Mouse (Mus musculus) forebrain, postnatal 0 days (tissue): ENCODE results near the gene Sec14l1. TPM values are rescaled to one million over a fixed set of nuclear protein-coding genes. Genes with fewer than 3 reads are reported as not detected.

Experiments
- ATAC-seq: fragments of 200-750 bp; cut with Nextera tagmentation; 2 replicates; pipeline ENCODE4 v1.8.0; 2017; ENCODE audit warnings: mild to moderate bottlenecking, moderate library complexity
- DNase-seq: peaks from one replicate; pipeline ENCODE4 v3.0.0-alpha.2; 2015
- H3K27ac ChIP-seq: fragments of 300-500 bp; sonication (generic); 2 replicates; pipeline ENCODE4 v1.5.1; 2014; ENCODE audit warnings: low read depth, mild to moderate bottlenecking, antibody characterized with exemption, low read length, moderate library complexity, mixed read lengths
- H3K27me3 ChIP-seq: fragments of 300-500 bp; sonication (generic); 2 replicates; pipeline ENCODE4 v1.6.1; 2014; ENCODE audit warnings: mild to moderate bottlenecking, low read length, mixed read lengths; ENCODE audit not compliant: insufficient read depth
- H3K36me3 ChIP-seq: fragments of 300-500 bp; sonication (generic); 2 replicates; pipeline ENCODE4 v1.6.1; 2014; ENCODE audit warnings: mild to moderate bottlenecking, moderate library complexity; ENCODE audit not compliant: insufficient read depth
- H3K4me1 ChIP-seq: fragments of 300-500 bp; sonication (generic); 2 replicates; pipeline ENCODE4 v1.6.1; 2014; ENCODE audit warnings: antibody characterized with exemption; ENCODE audit not compliant: insufficient read depth
- H3K4me2 ChIP-seq: fragments of 300-500 bp; sonication (generic); 2 replicates; pipeline ENCODE4 v1.6.1; 2014; ENCODE audit warnings: low read depth, mild to moderate bottlenecking, moderate library complexity
- H3K4me3 ChIP-seq: fragments of 300-500 bp; sonication (generic); 2 replicates; pipeline ENCODE4 v1.5.1; 2014; ENCODE audit warnings: low read depth, low read length, mixed read lengths
- H3K9ac ChIP-seq: fragments of 300-500 bp; sonication (generic); 2 replicates; pipeline ENCODE4 v1.6.1; 2014; ENCODE audit warnings: mild to moderate bottlenecking
- H3K9me3 ChIP-seq: fragments of 300-500 bp; sonication (generic); 2 replicates; pipeline ENCODE4 v1.6.1; 2016; ENCODE audit warnings: low read length
- CTCF ChIP-seq: sonication (generic); IDR thresholded peaks from 2 replicates; pipeline ENCODE4 v1.5.1; 2016; ENCODE audit warnings: antibody characterized with exemption, control low read depth, low read depth
- WGBS: fragments of 180-500 bp; shearing (Covaris S2); extraction: QIAGEN DNeasy Blood & Tissue Kit; methylation state at CpG from one replicate; pipeline ENCODE4 v1.1.7; 2014; 5-methylcytosine and 5-hydroxymethylcytosine counted together
- polyA plus RNA-seq: library from polyadenylated mRNA; unstranded; fragments of >200 nt; fragmentation: Nextera tagmentation; extraction: Ambion mirVana; gene quantifications from 2 replicates; pipeline ENCODE4 v1.2.1, GENCODE M21; 2015
- total RNA-seq: library from RNA; depleted of rRNA; stranded (reverse); fragments of >200 nt; gene quantifications from 2 replicates; pipeline ENCODE4 v1.2.3, GENCODE M21; 2014

Gene Sec14l1
- total and polyA plus RNA-seq, 2 experiments from 2014 or later = 65.1 to 81.3 TPM

DNA sequence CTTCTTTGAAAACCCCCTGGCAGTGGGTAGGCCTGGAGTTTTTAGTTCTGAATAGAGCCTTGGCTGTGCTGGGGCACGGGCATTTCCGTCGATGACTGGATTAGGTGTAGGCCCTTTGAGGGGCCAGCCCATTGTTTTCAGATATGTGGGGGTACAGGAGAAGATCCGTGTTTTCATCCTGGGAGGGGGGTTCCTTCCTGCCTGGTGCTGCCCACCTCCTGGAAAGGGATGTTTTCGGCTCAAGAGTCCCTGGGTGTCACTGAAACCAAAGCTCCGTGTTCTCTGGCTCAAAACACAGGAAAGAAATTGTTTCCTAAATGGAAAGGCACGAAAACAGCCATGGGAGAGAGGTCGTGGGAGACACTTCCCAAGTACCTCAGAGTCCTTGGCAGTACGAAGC is 17.9 kb upstream of the Sec14l1 start:
- no peak overlapping the region for H3K9ac ChIP-seq
- no peak overlapping the region for H3K4me3 ChIP-seq
- H3K36me3 ChIP-seq = no peaks in the 10 kb centered on the region
- 52% methylated on average over 9 of the region's 9 CpGs for WGBS
- ATAC-seq (no peak), DNase-seq (no peak)
- no peak overlapping the region for H3K27ac ChIP-seq
- H3K27me3 ChIP-seq = no peaks in the 10 kb centered on the region
- no peaks in the 10 kb centered on the region for H3K9me3 ChIP-seq
- no peak for TF ChIP-seq CTCF
- H3K4me1 ChIP-seq = no peaks in the 10 kb centered on the region
- no peak overlapping the region for H3K4me2 ChIP-seq

DNA sequence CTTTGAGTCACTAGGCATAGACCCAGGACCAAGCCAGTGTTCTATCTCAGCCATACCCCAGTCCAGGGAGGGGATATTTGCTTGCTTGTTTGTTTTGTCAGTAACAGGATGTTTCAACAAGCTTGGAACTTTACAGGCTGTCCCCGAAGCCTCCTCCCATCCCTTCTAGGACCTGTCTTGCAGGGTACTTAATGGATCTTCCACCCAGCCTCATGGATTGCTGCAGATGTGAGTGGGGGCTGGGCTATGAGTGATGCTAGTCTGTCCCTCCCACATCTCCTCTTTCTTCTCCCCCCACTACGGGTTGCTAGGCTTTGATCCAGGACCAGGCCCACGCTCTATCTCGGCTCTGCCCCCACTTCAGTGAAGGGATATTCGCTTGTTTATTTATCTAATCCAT is 16.8 kb upstream of the Sec14l1 start:
- H3K27me3 ChIP-seq = no peaks in the 10 kb centered on the region
- H3K4me3 ChIP-seq = no peak overlapping the region
- DNase-seq = no peak
- H3K9ac ChIP-seq = no peak overlapping the region
- H3K27ac ChIP-seq = no peak overlapping the region
- no peaks in the 10 kb centered on the region for H3K4me1 ChIP-seq
- H3K36me3 ChIP-seq = no peaks in the 10 kb centered on the region
- no peak overlapping the region for H3K4me2 ChIP-seq
- ATAC-seq = no peak
- no peaks in the 10 kb centered on the region for H3K9me3 ChIP-seq
- 63% methylated on average over 5 of the region's 5 CpGs for WGBS
- TF ChIP-seq CTCF = no peak

DNA sequence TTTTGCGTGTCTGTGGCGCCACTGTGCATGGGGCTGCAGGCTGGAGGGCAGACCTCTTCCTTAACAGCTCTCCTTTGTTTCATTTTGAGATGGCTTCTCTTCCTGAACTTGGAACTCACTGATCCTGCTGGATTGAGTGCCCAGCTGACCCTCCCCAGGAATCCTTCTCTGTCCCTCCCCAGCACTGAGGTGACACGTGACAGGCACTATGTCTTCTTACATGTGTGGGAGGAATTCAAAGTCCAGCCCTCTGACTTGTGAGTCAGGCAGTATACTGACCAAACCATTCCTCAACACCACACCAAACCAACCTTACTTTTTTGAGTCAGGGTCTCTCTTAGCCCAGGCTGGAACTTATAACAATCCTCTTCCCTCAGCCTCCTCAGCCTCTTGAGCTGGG is 16.2 kb upstream of the Sec14l1 start:
- 86% methylated on average over 3 of the region's 3 CpGs for WGBS
- Histone ChIP-seq H3K27ac (no peak overlapping the region), H3K27me3 (no peaks in the 10 kb centered on the region), H3K4me3 (no peak overlapping the region), H3K9ac (no peak overlapping the region), H3K36me3 (no peaks in the 10 kb centered on the region), H3K4me2 (no peak overlapping the region), H3K9me3 (no peaks in the 10 kb centered on the region), H3K4me1 (no peaks in the 10 kb centered on the region)
- DNase-seq = no peak
- ATAC-seq = no peak
- no peak for TF ChIP-seq CTCF

DNA sequence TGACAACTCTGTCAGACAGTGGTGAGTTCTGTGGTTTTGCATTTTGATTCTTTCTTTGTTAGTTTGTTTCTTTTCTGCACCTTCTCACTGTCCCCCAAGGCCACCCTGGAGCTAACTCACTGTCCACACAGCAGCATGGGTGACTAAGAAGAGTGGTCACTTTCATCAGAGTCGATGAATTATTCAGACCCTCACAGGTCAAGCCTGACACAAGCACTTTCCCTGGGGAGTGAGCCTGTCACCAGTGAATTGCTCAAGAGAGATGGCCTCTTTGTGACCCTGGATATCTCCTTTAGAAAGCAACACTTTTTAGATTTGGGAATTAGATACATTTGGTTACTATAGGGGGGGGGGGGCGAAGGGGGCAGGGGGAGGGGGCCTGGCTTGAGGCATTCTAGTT is 15.6 kb upstream of the Sec14l1 start:
- ATAC-seq (no peak), DNase-seq (no peak)
- Histone ChIP-seq H3K27me3 (no peaks in the 10 kb centered on the region), H3K9me3 (no peaks in the 10 kb centered on the region), H3K4me3 (no peak overlapping the region), H3K4me2 (no peak overlapping the region), H3K36me3 (no peaks in the 10 kb centered on the region), H3K27ac (no peak overlapping the region), H3K9ac (no peak overlapping the region), H3K4me1 (no peaks in the 10 kb centered on the region)
- 55% methylated on average over 2 of the region's 2 CpGs for WGBS
- no peak for TF ChIP-seq CTCF

DNA sequence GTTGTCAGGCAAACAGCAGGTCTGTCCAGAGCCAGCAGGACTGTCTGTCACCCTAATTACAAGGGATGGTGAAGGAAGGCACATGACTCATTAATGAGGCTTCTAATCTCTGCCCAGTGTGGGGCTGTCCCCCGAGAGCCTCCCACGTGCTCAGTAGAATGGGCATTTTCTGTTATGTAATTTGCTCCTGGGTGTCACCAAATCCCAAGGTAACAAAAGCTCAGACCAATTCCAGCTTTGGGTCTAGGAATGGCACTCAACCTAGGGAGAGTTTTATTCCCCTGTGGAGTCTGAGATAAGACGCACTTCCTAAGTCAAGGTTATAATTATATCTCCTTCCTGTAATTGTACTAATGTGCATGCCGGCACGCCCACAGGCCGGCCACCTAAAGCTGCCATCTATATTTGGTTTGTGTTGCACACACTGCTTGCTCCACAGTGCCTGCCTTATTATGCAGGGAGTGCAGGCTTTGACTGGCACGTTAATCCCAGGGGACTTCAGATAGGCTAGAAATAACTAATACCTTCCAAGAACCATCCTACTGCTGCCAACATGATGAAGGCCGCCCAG is 13.5 kb upstream of the Sec14l1 start:
- TF ChIP-seq CTCF = no peak
- Histone ChIP-seq H3K36me3 (no peaks in the 10 kb centered on the region), H3K4me3 (no peak overlapping the region), H3K27ac (no peak overlapping the region), H3K9ac (no peak overlapping the region), H3K4me2 (no peak overlapping the region), H3K9me3 (no peaks in the 10 kb centered on the region), H3K4me1 (no peaks in the 10 kb centered on the region), H3K27me3 (no peaks in the 10 kb centered on the region)
- WGBS = 38% methylated on average over 8 of the region's 8 CpGs
- DNase-seq (no peak), ATAC-seq (no peak)

DNA sequence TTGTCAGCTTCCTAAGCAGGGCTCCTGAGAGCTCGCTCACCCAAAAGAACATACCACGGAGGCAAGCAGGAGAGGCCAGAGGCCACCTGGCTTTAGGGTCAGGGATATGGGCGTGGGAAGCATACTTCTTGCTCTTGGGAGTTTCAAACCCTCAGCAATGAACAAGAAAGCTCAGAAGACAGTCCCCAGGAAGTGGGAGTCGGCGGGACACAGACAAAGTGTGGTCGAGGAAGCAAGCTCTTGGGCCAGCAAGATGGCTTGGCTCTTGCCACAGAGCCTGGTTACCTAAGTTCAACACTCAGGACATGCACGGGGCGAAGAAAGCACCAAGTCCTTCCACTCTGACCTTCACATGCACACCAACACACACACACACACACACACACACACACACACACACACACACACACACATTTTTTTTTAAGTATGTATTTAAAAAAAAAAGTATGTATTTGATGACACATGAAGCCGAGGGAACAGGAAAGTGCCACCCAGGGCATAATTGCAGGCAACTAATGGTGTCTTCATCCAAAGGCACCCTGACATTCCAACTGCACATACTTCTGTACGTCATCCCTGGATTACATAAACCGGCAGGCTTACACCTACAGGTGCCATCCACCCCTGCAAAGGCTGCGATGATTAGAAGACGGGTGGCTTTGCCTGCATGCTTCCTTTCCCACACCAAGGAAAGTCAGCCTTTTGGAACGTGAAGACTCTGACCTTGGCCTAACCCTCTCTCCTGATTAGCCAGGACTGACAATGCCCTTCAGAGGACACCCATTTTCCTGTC is 12.8 kb upstream of the Sec14l1 start:
- no peaks in the 10 kb centered on the region for H3K27me3 ChIP-seq
- H3K4me2 ChIP-seq = no peak overlapping the region
- no peak for TF ChIP-seq CTCF
- 85% methylated on average over 14 of the region's 14 CpGs for WGBS
- no peak overlapping the region for H3K27ac ChIP-seq
- no peak overlapping the region for H3K4me3 ChIP-seq
- no peaks in the 10 kb centered on the region for H3K9me3 ChIP-seq
- no peaks in the 10 kb centered on the region for H3K4me1 ChIP-seq
- no peak for ATAC-seq
- H3K36me3 ChIP-seq = no peaks in the 10 kb centered on the region
- no peak for DNase-seq
- H3K9ac ChIP-seq = no peak overlapping the region

DNA sequence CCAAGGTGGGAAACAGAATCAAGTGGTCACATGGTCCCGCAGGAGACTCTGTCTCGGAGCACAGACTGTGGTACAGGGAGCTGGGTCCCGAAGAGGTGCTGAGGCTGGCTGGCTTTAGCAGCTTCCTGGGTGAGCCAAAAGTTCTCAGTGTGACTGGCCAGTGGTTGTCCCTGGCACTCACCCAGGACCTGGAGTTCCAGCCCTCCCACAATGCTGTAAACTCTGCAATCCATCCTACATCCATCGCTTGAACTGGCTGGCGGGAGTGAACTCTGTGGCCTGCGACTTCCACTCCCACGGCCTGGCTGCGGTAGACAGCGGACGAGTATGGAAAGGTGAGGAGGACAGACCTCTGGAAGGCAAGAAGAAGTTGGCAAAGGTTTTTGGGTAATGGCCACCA is 11.4 kb upstream of the Sec14l1 start:
- Histone ChIP-seq H3K4me1 (no peaks in the 10 kb centered on the region), H3K27ac (no peak overlapping the region), H3K9ac (no peak overlapping the region), H3K4me2 (no peak overlapping the region), H3K27me3 (no peaks in the 10 kb centered on the region), H3K36me3 (no peaks in the 10 kb centered on the region), H3K4me3 (no peak overlapping the region), H3K9me3 (no peaks in the 10 kb centered on the region)
- TF ChIP-seq CTCF = no peak
- DNase-seq (no peak), ATAC-seq (no peak)
- 87% methylated on average over 10 of the region's 10 CpGs for WGBS
